Mouse (Mus musculus): ENCODE data around the gene Coq9. TPM values are rescaled to one million over a fixed set of nuclear protein-coding genes. Genes with fewer than 3 reads are reported as not detected.

The Coq9 gene
- polyA plus RNA-seq, 1 experiment from 2014 or later: 59.6 TPM

DNA sequence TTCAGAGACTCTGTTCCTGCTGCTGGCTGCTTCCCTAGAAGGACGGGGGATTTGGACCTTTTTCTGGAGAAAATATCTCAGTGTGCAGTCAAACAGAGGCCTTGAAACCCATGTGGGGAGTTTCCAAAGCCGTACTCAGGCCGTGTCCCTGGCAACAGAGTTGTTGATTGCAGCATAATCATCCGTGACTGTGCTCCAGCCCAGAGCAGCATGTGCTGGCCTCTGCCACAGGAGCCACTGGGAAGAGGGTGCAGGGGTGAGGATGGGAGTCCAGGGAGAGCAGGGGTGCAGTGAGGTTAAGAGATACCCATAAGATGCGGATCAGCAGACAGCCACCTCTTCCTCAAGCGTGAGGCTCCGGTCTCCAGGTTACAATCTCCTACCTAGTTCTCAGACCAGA is 30.6 kb upstream of the Coq9 start:
- Histone ChIP-seq H3K9ac (no peak overlapping the region), H3K27me3 (no peaks in the 10 kb centered on the region), H3K36me3 (no peaks in the 10 kb centered on the region), H3K4me3 (no peak overlapping the region), H3K9me3 (no peaks in the 10 kb centered on the region), H3K27ac (replicated peaks) (no peak overlapping the region), H3K4me1 (replicated peaks) (peaks cover 10% of the 10 kb centered on the region), H3K4me2 (no peak overlapping the region)
- WGBS: 45% methylated on average over 7 of the region's 7 CpGs
- no peak for ATAC-seq (ENCODE audit: low FRiP score, low read depth)

DNA sequence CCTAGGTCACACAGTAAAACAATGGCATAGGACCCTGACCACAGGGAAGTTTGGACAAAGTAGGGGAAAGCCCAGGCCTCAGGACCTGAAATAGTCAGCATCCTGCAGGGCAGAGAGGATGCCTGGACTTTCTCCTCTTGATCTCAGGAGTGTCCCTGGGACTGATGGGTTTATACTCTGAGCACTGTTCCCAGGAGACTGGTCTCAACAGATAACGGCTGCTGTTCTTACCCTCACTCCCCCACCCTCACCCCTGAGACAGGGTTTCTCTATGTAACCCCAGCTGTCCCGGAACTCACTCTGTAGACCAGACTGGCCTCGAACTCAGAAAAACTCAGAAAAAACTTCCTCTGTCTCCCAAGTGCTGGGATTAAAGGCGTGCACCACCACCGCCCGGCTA is 29.7 kb upstream of the Coq9 start:
- ATAC-seq (ENCODE audit: low FRiP score, low read depth): no peak
- H3K4me1 ChIP-seq (replicated peaks): peaks cover 12% of the 10 kb centered on the region
- no peak overlapping the region for H3K4me2 ChIP-seq
- no peaks in the 10 kb centered on the region for H3K36me3 ChIP-seq
- no peak overlapping the region for H3K27ac ChIP-seq (replicated peaks)
- H3K9ac ChIP-seq: no peak overlapping the region
- H3K4me3 ChIP-seq: no peak overlapping the region
- no peaks in the 10 kb centered on the region for H3K27me3 ChIP-seq
- 84% methylated on average over 6 of the region's 6 CpGs for WGBS
- H3K9me3 ChIP-seq: no peaks in the 10 kb centered on the region

DNA sequence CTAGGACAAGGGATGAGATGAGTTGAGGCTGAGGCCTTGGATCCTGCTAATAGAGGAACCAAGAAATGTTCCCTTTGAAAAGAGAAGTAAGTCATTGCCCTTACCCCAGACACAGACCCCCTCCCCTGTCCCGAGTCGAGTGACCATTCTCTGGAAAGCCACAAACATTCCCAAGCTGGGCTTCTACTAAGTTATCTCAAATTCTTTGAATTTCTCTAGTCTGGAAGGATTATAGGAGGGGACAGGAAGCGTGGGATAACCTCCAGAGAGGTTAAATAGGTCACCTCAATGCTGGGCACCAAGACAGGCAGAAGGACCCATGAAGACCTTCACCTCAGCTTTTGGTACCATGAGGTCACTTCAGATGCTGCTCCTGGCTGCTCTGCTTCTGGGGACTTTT is 28.0 kb upstream of the Coq9 start, which contains the start of gene Ccl17:
TSS of gene Ccl17 (plus strand) at position 301 of the 400 bp plus-strand sequence.
- 85% methylated on average over 3 of the region's 3 CpGs for WGBS
- H3K9me3 ChIP-seq: no peaks in the 10 kb centered on the region
- no peaks in the 10 kb centered on the region for H3K36me3 ChIP-seq
- H3K4me1 ChIP-seq (replicated peaks): peaks cover 12% of the 10 kb centered on the region
- H3K4me3 ChIP-seq: no peak within 1 kb of the TSS
- no peak within 1 kb of the TSS for H3K9ac ChIP-seq
- H3K4me2 ChIP-seq: no peak within 1 kb of the TSS
- ATAC-seq (ENCODE audit: low FRiP score, low read depth): no peak
- H3K27ac ChIP-seq (replicated peaks): no peak within 1 kb of the TSS
- H3K27me3 ChIP-seq: no peaks in the 10 kb centered on the region

DNA sequence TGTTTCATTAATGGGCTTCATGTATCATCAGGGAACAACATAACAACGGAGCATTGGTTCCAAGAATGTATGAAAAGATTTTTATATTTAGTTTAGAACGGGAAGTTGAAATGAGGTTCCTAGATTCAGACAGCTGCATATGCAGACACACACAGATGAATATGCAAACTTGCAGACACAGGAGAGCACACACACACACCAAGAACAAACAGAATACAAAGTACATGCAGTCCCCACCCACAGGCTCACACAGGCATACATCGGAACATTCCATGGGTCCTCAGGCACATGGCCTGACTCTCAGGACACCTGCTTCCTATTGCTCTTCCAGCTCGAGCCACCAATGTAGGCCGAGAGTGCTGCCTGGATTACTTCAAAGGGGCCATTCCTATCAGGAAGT is 27.3 kb upstream of the Coq9 start:
- H3K9ac ChIP-seq: no peak overlapping the region
- no peak overlapping the region for H3K4me2 ChIP-seq
- H3K36me3 ChIP-seq: no peaks in the 10 kb centered on the region
- no peak overlapping the region for H3K27ac ChIP-seq (replicated peaks)
- no peaks in the 10 kb centered on the region for H3K9me3 ChIP-seq
- peaks cover 12% of the 10 kb centered on the region for H3K4me1 ChIP-seq (replicated peaks)
- ATAC-seq (ENCODE audit: low FRiP score, low read depth): no peak
- H3K4me3 ChIP-seq: no peak overlapping the region
- H3K27me3 ChIP-seq: no peaks in the 10 kb centered on the region
- WGBS: 89% methylated on average over 5 of the region's 5 CpGs

DNA sequence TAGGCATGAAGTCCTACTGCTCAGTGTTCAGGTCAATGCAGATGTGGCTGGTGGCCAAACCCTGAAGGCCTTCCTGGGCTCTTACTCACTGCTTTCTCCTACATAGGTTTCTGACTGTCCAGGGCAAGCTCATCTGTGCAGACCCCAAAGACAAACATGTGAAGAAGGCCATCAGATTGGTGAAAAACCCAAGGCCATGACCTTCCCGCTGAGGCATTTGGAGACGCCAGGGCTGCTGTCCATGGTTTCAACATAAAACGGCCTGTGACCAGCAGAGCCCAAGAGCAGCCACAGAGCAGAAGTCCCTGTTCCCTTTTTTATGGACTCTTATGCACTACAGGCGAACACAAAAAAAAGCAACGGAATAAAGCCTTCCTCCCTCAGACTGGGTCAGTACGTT is 26.5 kb upstream of the Coq9 start:
- Histone ChIP-seq H3K4me2 (no peak overlapping the region), H3K27ac (replicated peaks) (no peak overlapping the region), H3K27me3 (no peaks in the 10 kb centered on the region), H3K4me1 (replicated peaks) (peaks cover 12% of the 10 kb centered on the region), H3K9ac (no peak overlapping the region), H3K4me3 (no peak overlapping the region), H3K36me3 (no peaks in the 10 kb centered on the region), H3K9me3 (no peaks in the 10 kb centered on the region)
- WGBS: 83% methylated on average over 6 of the region's 6 CpGs
- ATAC-seq (ENCODE audit: low FRiP score, low read depth): no peak

DNA sequence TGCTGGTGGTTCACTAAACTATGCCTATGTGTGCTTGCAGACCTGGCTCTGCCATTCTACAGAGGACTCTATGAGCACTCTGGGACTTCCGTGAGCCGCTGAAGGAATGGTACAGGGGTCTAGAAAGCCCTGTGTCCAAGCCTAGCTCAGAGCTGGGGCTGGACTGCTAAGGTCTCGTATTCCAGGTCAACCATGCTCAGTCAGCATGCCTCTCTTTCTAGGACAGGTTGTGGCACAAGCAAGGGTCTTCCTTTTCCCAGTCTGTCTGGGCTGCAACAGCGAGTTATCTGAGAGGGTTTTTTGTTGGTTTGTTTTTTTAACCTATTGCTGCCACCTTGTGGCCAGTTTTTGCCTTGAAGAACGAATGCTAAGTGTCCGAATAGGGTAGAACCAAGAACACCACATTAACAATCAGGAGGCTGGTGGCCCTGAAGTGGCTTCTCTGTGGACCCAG is 25.4 kb upstream of the Coq9 start:
- 26% methylated on average over 6 of the region's 6 CpGs for WGBS
- H3K9me3 ChIP-seq: no peaks in the 10 kb centered on the region

DNA sequence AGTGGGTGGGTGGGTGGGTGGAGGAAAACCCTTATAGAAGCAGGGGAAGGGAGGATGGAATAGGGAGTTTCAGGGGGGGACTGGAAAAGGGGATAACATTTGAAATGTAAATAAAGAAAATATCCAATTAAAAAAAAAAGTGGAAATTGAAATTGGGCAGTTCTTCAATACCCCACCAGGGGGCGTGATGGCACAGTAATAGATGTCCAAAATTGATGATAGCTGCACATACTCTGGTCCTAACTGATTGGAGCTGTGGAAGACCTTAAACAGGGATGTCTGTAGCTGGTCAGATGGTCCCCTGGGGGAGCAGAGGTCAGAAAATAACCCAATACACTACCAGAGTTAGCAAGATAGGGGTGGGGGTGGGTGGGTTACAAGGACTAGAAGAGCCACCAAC is 23.6 kb upstream of the Coq9 start:
- no peak overlapping the region for H3K4me2 ChIP-seq
- H3K36me3 ChIP-seq: no peaks in the 10 kb centered on the region
- H3K4me1 ChIP-seq (replicated peaks): peaks cover 8% of the 10 kb centered on the region
- H3K4me3 ChIP-seq: no peak overlapping the region
- 0% methylated on average over 1 of the region's 1 CpGs for WGBS
- H3K27ac ChIP-seq (replicated peaks): no peak overlapping the region
- ATAC-seq (ENCODE audit: low FRiP score, low read depth): no peak
- H3K9ac ChIP-seq: no peak overlapping the region
- H3K27me3 ChIP-seq: no peaks in the 10 kb centered on the region
- no peaks in the 10 kb centered on the region for H3K9me3 ChIP-seq

More for the DNA sequence above, 25.4 kb upstream of the Coq9 start:
- Histone ChIP-seq H3K27me3 (no peaks in the 10 kb centered on the region), H3K27ac (replicated peaks) (peak overlapping the region; percentile 81), H3K4me1 (replicated peaks) (peaks cover 8% of the 10 kb centered on the region), H3K4me3 (peak overlapping the region; percentile 26), H3K4me2 (peak overlapping the region; percentile 51), H3K36me3 (no peaks in the 10 kb centered on the region), H3K9ac (peak overlapping the region; percentile 38; the same call in 1 of the 2 replicates)
- ATAC-seq (ENCODE audit: low FRiP score, low read depth): peak; percentile 89

DNA sequence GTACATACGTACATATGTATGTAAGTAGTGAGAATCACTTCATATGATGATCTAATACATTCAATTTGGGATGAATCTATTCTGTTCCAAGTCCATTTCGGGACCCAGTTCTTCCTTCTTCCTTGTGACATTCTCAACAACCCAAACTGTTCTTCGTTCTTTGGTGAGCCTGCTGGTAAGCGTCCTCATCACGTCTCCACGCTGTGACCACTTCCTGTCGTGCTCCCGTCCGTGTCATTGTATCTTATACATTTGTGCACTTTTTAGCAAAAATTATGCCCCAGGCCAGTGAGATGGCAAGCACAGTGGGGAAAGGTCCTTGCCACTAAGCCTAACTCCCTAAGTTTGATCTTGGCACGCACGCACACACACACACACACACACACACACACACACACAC is 20.2 kb upstream of the Coq9 start:
- Histone ChIP-seq H3K36me3 (peaks cover 14% of the 10 kb centered on the region; the same call in 1 of the 2 replicates), H3K9ac (no peak overlapping the region), H3K27ac (replicated peaks) (no peak overlapping the region), H3K27me3 (no peaks in the 10 kb centered on the region), H3K9me3 (no peaks in the 10 kb centered on the region), H3K4me1 (replicated peaks) (no peaks in the 10 kb centered on the region), H3K4me3 (no peak overlapping the region), H3K4me2 (no peak overlapping the region)
- ATAC-seq (ENCODE audit: low FRiP score, low read depth): no peak
- 93% methylated on average over 11 of the region's 11 CpGs for WGBS

DNA sequence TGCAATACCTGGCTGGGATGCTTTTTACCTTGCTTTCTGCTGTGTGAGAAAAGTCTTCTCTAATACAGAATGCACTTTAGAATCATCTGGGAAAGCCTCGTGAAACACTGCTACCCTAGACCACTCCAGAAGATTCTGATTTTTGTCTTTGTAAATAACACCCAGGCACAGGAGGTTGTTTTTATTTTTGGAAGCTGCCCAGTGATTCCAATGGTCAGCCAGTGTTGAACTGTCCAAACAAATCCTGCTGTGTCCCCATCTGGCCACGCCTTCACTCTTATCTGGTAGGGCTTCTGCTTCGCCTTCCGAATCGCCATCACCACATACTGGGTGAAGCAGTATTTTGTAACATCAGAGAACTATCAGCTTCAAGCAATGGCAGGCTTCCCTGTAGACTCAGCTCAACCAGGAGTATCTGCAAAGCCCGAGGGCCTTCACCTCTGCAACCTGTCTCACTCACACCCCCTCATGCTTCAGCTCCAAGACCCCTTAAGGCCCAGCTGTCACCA is 18.4 kb upstream of the Coq9 start:
- no peak overlapping the region for H3K27ac ChIP-seq (replicated peaks)
- no peak overlapping the region for H3K4me2 ChIP-seq
- H3K27me3 ChIP-seq: no peaks in the 10 kb centered on the region
- 86% methylated on average over 6 of the region's 6 CpGs for WGBS
- no peaks in the 10 kb centered on the region for H3K9me3 ChIP-seq
- H3K4me1 ChIP-seq (replicated peaks): no peaks in the 10 kb centered on the region
- no peak overlapping the region for H3K9ac ChIP-seq
- peaks cover 19% of the 10 kb centered on the region for H3K36me3 ChIP-seq
- no peak for ATAC-seq (ENCODE audit: low FRiP score, low read depth)
- no peak overlapping the region for H3K4me3 ChIP-seq

DNA sequence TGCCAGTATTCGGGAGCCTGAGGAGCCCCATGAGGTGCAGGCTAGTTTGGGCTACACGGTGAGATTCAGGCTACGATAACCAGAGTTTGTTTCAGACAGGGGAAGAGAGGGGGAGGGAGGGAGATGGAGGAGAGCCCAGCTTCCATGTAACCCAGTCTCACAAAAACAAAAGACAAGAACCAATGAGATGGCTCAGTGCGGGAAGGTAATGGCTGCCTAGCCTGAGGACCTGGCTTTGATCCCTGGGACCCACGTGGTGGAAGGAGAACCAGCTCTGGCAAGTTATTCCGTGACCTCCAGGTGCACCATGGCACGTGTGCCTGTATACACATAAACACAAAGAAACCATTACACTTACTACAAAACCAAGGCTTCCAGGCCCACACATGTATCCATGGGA is 17.6 kb upstream of the Coq9 start:
- WGBS: 90% methylated on average over 7 of the region's 7 CpGs
- Histone ChIP-seq H3K36me3 (peaks cover 24% of the 10 kb centered on the region), H3K4me2 (no peak overlapping the region), H3K4me1 (replicated peaks) (no peaks in the 10 kb centered on the region), H3K27ac (replicated peaks) (no peak overlapping the region), H3K9ac (no peak overlapping the region), H3K27me3 (no peaks in the 10 kb centered on the region), H3K9me3 (no peaks in the 10 kb centered on the region), H3K4me3 (no peak overlapping the region)
- ATAC-seq (ENCODE audit: low FRiP score, low read depth): no peak

DNA sequence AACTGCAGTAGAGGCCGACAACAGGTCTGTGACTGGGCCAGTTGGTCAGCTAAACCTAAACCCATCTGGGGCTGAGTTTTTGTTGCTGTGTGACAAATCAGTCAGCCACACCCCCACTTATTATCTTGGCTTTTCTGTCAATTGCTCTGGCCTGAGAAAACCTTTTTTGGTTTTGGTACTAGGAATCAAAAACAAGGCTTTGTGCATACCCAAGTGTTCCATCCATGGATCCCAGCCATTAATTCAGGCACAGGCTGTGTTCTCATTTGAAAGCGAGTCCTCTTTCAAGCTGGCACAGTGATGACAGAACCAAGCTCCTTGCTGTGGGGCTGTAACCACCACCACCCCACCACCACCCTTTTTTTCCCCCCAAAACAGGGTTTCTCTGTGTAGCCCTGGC is 16.7 kb upstream of the Coq9 start:
- H3K27me3 ChIP-seq: no peaks in the 10 kb centered on the region
- H3K9ac ChIP-seq: no peak overlapping the region
- 94% methylated on average over 2 of the region's 2 CpGs for WGBS
- no peak overlapping the region for H3K4me3 ChIP-seq
- no peaks in the 10 kb centered on the region for H3K9me3 ChIP-seq
- no peak overlapping the region for H3K27ac ChIP-seq (replicated peaks)
- peaks cover 32% of the 10 kb centered on the region for H3K36me3 ChIP-seq
- no peak overlapping the region for H3K4me2 ChIP-seq
- no peaks in the 10 kb centered on the region for H3K4me1 ChIP-seq (replicated peaks)
- no peak for ATAC-seq (ENCODE audit: low FRiP score, low read depth)

DNA sequence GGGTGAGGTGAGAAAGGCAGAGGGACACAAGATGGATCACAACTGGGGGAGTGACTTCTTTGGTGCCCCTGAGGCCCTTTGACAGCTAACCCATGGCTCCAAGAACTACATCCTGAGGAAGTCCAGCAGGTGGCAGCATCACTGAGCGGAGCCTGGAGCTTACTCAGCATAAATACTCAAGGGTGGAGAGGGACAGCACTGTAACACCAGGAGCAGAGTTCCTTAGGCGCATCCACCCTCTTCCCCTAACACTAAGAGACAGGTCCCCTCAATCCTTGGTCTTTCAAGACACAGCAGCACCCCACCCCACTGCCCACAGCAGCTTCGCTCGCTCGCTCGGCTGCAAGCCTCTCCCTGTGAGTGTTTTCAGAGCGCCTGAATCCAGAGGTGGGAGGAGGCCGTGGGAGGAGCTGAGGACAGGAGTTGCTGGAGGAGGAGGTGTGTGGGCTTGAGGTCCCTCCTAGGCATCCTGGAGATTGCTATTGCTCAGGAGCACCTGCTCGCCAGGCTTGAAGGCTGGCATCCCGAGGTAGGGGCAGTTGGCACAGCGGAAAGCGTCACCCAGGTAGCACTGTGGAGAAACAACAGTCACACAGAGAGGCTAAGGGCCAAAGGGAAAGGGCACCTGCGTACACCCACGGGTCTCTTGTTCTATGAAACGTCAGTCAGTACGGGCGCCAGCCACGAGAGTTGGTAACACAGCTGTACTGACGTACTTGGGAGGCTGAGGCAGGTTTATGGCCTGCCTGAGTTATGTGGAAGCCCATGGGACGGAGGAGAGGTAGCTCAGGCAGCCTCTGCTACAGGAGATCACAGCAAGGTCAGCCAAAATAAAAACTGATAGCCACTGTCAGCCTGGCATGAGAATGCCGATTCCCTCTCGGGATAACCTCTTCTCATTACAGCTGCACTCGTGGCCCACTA is 15.2 kb upstream of the Coq9 start:
- Histone ChIP-seq H3K9ac (no peak overlapping the region), H3K27me3 (no peaks in the 10 kb centered on the region), H3K36me3 (peaks cover 41% of the 10 kb centered on the region), H3K4me2 (no peak overlapping the region), H3K27ac (replicated peaks) (no peak overlapping the region), H3K4me3 (no peak overlapping the region), H3K4me1 (replicated peaks) (no peaks in the 10 kb centered on the region), H3K9me3 (no peaks in the 10 kb centered on the region)
- WGBS: 81% methylated on average over 23 of the region's 23 CpGs
- peak; percentile 59; the same call in 1 of the 2 replicates for ATAC-seq (ENCODE audit: low FRiP score, low read depth)

All from hindbrain, embryonic 15.5 days (tissue).